Mouse (Mus musculus) kidney, embryonic 15.5 days (tissue): ENCODE results near the gene Map6. TPM values are rescaled to one million over a fixed set of nuclear protein-coding genes. Genes with fewer than 3 reads are reported as not detected.

Experiments used
- ATAC-seq: fragments of 200-750 bp; cut with Nextera tagmentation; replicated peaks from 2 replicates; pipeline ENCODE4 v1.8.0; 2017; ENCODE audit warnings: moderate TSS enrichment; ENCODE audit not compliant: low FRiP score
- H3K27ac ChIP-seq: fragments of 300-500 bp; sonication (generic); 2 replicates; pipeline ENCODE4 v1.5.1; 2015; ENCODE audit warnings: mild to moderate bottlenecking, inconsistent platforms
- H3K27me3 ChIP-seq: fragments of 300-500 bp; sonication (generic); 2 replicates; pipeline ENCODE4 v1.6.1; 2015; ENCODE audit warnings: inconsistent platforms
- H3K36me3 ChIP-seq: fragments of 300-500 bp; sonication (generic); 2 replicates; pipeline ENCODE4 v1.6.1; 2015; ENCODE audit warnings: inconsistent platforms
- H3K4me1 ChIP-seq: fragments of 300-500 bp; sonication (generic); 2 replicates; pipeline ENCODE4 v1.6.1; 2015; ENCODE audit warnings: inconsistent platforms
- H3K4me2 ChIP-seq: fragments of 300-500 bp; sonication (generic); 2 replicates; pipeline ENCODE4 v1.6.1; 2015; ENCODE audit warnings: moderate library complexity, mild to moderate bottlenecking, inconsistent platforms
- H3K4me3 ChIP-seq: fragments of 300-500 bp; sonication (generic); replicated peaks from 2 replicates; pipeline ENCODE4 v1.5.1; 2015; ENCODE audit warnings: mild to moderate bottlenecking, inconsistent platforms
- H3K9ac ChIP-seq: fragments of 300-500 bp; sonication (generic); 2 replicates; pipeline ENCODE4 v1.6.1; 2015; ENCODE audit warnings: mild to moderate bottlenecking, inconsistent platforms
- H3K9me3 ChIP-seq: fragments of 300-500 bp; sonication (generic); replicated peaks from 2 replicates; pipeline ENCODE4 v1.6.1; 2016; ENCODE audit warnings: inconsistent platforms
- WGBS: fragments of 180-500 bp; shearing (Covaris S2); methylation state at CpG from one replicate; pipeline ENCODE4 v1.1.7; 2015; ENCODE audit warnings: mixed read lengths; 5-methylcytosine and 5-hydroxymethylcytosine counted together
- polyA plus RNA-seq: library from polyadenylated mRNA; unstranded; fragments of >200 nt; fragmentation: Nextera tagmentation; extraction: Ambion mirVana; gene quantifications from 2 replicates; pipeline ENCODE4 v1.2.1, GENCODE M21; 2015

Map6 gene
- polyA plus RNA-seq, 1 experiment from 2014 or later, result 4.2 TPM

GRCm38 (mm10) chr7:99322691-99323320, 55.6 kb downstream of the Map6 start:
- ATAC-seq, result no peak
- no peak overlapping the region for H3K4me2 ChIP-seq
- H3K9ac ChIP-seq, result no peak overlapping the region
- no peak overlapping the region for H3K27ac ChIP-seq
- H3K27me3 ChIP-seq, result peaks cover 19% of the 10 kb centered on the region
- H3K36me3 ChIP-seq, result no peaks in the 10 kb centered on the region
- whole genome bisulfite sequencing, result 86% methylated on average over 6 of the region's 6 CpGs
- H3K4me3 ChIP-seq, result no peak overlapping the region
- H3K9me3 ChIP-seq, result no peaks in the 10 kb centered on the region
- peaks cover 21% of the 10 kb centered on the region for H3K4me1 ChIP-seq

DNA sequence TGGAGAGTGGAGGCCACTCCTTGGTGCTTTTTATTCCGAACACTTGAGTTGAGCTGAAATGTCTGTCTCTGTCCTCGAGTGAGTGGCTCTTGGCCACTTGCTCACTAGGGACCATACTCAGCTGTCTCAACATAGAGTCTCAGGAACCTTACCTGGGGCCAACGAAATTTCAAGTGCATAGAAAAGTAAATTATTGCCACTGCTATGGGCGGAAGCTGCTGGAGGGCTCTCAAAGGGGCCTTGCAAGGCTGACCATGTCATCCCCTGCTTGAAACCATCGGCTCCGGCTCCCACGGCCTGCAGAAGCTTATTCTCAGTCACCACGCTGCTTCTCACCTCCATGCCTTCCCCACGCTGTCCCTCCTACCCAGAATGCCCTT, 56.1 kb downstream of the Map6 start:
- Histone ChIP-seq H3K9ac (no peak overlapping the region), H3K4me1 (peaks cover 21% of the 10 kb centered on the region), H3K4me3 (no peak overlapping the region), H3K9me3 (no peaks in the 10 kb centered on the region), H3K4me2 (no peak overlapping the region), H3K27ac (no peak overlapping the region), H3K36me3 (no peaks in the 10 kb centered on the region), H3K27me3 (peaks cover 19% of the 10 kb centered on the region)
- 85% methylated on average over 9 of the region's 9 CpGs for WGBS
- ATAC-seq, result no peak

DNA sequence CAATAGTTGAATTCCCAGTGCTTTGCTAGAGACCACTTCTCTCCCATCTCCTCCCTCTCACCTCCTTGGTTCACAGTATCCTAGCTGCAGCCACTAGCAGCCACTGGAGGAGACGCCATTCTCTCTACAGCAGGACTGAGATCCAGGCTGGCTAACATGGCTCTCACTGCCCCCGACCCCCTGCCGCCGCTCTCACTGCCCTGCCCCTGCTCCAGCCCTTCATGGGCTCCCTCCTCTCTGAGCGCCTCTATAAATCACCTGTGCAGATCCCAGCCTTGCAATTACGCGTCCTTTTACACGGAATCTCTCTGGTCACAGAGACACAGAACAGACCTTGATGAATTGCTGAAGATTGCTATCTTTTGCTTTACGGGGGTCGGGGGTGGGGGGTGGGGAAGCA, 57.6 kb downstream of the Map6 start:
- Histone ChIP-seq H3K9me3 (no peaks in the 10 kb centered on the region), H3K27me3 (peaks cover 19% of the 10 kb centered on the region), H3K4me3 (no peak overlapping the region), H3K4me2 (no peak overlapping the region), H3K27ac (peak overlapping the region; percentile 41; the same call in 1 of the 2 replicates), H3K4me1 (peaks cover 24% of the 10 kb centered on the region), H3K9ac (no peak overlapping the region), H3K36me3 (no peaks in the 10 kb centered on the region)
- no peak for ATAC-seq
- 7% methylated on average over 10 of the region's 10 CpGs for WGBS

DNA sequence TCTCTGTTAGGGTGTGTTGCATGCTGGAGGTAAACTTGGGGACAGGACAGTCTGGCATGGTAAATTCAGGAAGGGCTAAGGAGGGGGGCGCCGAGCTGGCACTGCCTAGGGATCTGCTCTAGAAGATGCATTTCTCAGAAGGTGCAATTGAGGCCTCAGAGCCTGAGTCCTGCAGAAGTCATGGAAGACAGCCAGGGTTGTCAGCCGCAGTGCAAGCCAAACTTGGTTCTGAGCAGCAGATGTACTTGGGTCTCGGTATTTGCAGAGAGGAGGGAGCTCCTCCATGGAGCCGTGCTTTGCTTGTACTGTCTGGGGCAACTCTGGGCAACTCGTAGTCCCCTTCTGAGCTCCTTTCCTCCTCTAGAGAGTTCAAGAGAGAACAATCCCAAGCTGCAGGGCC, 58.9 kb downstream of the Map6 start:
- H3K27me3 ChIP-seq, result peaks cover 13% of the 10 kb centered on the region
- no peaks in the 10 kb centered on the region for H3K9me3 ChIP-seq
- no peak overlapping the region for H3K9ac ChIP-seq
- no peak overlapping the region for H3K4me3 ChIP-seq
- H3K4me2 ChIP-seq, result no peak overlapping the region
- no peaks in the 10 kb centered on the region for H3K36me3 ChIP-seq
- peaks cover 17% of the 10 kb centered on the region for H3K4me1 ChIP-seq
- ATAC-seq, result no peak
- H3K27ac ChIP-seq, result no peak overlapping the region
- 74% methylated on average over 6 of the region's 6 CpGs for whole genome bisulfite sequencing

GRCm38 (mm10) chr7:99328847-99329246, 61.6 kb downstream of the Map6 start:
- no peak for ATAC-seq
- Histone ChIP-seq H3K4me1 (peaks cover 17% of the 10 kb centered on the region), H3K27ac (no peak overlapping the region), H3K9me3 (no peaks in the 10 kb centered on the region), H3K9ac (no peak overlapping the region), H3K4me2 (no peak overlapping the region), H3K27me3 (peaks cover 8% of the 10 kb centered on the region; the same call in 1 of the 2 replicates), H3K36me3 (no peaks in the 10 kb centered on the region), H3K4me3 (no peak overlapping the region)
- WGBS, result 58% methylated on average over 4 of the region's 4 CpGs

DNA sequence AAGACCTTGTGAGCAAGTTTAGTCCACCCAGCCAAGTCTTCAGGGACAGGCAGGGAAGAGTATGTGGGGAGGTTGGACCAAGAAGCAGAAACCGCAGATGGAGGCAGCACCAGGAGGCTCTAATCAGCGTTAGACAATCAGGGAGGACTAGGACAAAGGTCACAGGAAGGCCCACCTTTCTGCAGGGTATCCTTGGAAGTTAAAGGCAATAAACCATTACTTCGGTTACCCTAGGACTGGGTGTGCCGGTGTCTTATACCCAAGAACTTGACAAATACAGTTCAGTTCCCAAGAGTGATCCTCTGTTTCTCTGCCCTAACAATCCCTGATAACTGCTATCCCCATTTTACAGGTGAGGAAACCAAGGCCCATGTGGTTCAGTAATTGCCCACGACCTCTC, 62.8 kb downstream of the Map6 start:
- Histone ChIP-seq H3K27me3 (peaks cover 8% of the 10 kb centered on the region; the same call in 1 of the 2 replicates), H3K9me3 (no peaks in the 10 kb centered on the region), H3K36me3 (no peaks in the 10 kb centered on the region), H3K4me1 (peaks cover 10% of the 10 kb centered on the region), H3K27ac (no peak overlapping the region), H3K4me3 (no peak overlapping the region), H3K9ac (no peak overlapping the region), H3K4me2 (no peak overlapping the region)
- WGBS, result 65% methylated on average over 5 of the region's 5 CpGs
- no peak for ATAC-seq

- 44% methylated on average over 12 of the region's 12 CpGs for WGBS
- Histone ChIP-seq H3K4me1 (0 out of 2 replicates have a peak, but pooled peaks cover 7% of the 10 kb centered on the region), H3K27me3 (no peaks in the 10 kb centered on the region), H3K27ac (no peak overlapping the region), H3K36me3 (no peaks in the 10 kb centered on the region), H3K4me3 (no peak overlapping the region), H3K9me3 (no peaks in the 10 kb centered on the region), H3K9ac (no peak overlapping the region), H3K4me2 (no peak overlapping the region)
- ATAC-seq, result peak; percentile 49
These were observed 65.7 kb downstream of the Map6 start for GRCm38 (mm10) chr7:99332774-99333480.

DNA sequence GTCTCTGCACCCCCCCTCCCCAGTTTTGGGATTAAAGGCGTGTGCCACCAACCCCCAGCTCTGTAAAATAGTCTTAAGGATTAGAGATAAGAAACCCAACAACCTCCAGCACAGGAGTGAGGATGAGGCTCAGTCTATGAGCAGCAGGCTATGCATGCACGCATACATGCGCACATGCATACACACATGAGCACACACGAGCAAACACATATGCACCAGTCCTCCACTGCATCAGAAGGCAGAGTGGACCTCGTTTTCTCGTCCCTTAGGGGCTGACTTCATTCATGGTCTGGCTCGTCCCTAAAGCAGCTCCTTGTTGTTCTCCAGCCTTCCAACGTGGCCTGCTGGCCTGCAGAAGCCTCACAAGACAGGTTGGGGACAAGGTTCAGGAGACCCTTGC, 73.5 kb downstream of the Map6 start:
- no peak overlapping the region for H3K27ac ChIP-seq
- 85% methylated on average over 8 of the region's 8 CpGs for WGBS
- no peak overlapping the region for H3K4me3 ChIP-seq
- H3K4me2 ChIP-seq, result no peak overlapping the region
- H3K36me3 ChIP-seq, result peaks cover 51% of the 10 kb centered on the region
- no peaks in the 10 kb centered on the region for H3K9me3 ChIP-seq
- no peaks in the 10 kb centered on the region for H3K27me3 ChIP-seq
- peaks cover 9% of the 10 kb centered on the region; the same call in 1 of the 2 replicates for H3K4me1 ChIP-seq
- no peak for ATAC-seq
- no peak overlapping the region for H3K9ac ChIP-seq

DNA sequence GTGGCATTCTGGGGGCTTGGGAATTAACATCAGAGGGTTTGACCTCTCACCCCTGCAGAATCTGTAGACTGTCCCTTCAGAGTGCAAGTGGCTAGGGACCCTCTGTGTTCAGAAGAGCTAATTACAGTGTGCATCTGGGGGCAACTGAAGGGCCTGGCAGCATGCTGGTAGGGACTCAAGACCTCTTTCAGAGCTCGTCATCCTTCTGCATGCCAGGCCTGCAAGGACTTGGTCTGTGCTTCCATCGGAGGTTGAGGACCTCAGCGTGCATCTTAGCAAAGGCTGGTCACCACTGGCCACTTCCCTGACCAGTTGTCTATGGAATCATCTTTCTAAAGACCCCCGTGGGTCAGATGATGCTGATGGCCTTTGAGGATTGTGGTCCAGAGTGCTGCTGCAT, 76.3 kb downstream of the Map6 start:
- H3K4me2 ChIP-seq, result no peak overlapping the region
- H3K27me3 ChIP-seq, result no peaks in the 10 kb centered on the region
- ATAC-seq, result no peak
- 87% methylated on average over 4 of the region's 4 CpGs for WGBS
- no peak overlapping the region for H3K4me3 ChIP-seq
- peaks cover 33% of the 10 kb centered on the region for H3K4me1 ChIP-seq
- no peak overlapping the region for H3K9ac ChIP-seq
- no peaks in the 10 kb centered on the region for H3K9me3 ChIP-seq
- peaks cover 80% of the 10 kb centered on the region for H3K36me3 ChIP-seq
- H3K27ac ChIP-seq, result no peak overlapping the region

DNA sequence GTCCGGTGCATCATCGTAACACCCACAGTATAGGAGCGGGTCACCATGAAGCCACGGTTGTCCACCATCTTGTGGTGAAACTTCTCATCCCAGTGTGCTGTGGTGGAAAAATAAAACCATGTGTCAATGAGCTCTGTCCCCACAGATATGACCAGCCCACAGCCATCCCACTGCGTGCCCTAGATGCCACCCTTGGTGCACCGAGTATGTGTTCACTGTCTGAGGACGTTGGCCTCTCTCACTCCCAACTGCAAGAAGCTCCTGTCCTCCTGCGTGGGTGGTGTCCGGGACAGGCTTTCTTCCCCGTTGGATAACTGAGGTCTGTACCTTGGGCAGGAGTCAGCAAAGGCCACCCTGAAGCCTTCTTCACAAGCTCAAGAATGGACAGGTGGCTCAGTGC, 80.0 kb downstream of the Map6 start:
- no peaks in the 10 kb centered on the region for H3K27me3 ChIP-seq
- H3K4me3 ChIP-seq, result no peak overlapping the region
- WGBS, result 93% methylated on average over 10 of the region's 10 CpGs
- no peak overlapping the region for H3K4me2 ChIP-seq
- H3K27ac ChIP-seq, result no peak overlapping the region
- ATAC-seq, result no peak
- no peaks in the 10 kb centered on the region for H3K9me3 ChIP-seq
- H3K9ac ChIP-seq, result no peak overlapping the region
- H3K4me1 ChIP-seq, result peaks cover 61% of the 10 kb centered on the region
- H3K36me3 ChIP-seq, result peaks cover 80% of the 10 kb centered on the region

GRCm38 (mm10) chr7:99348883-99349282, 81.6 kb downstream of the Map6 start:
- 94% methylated on average over 26 of the region's 26 CpGs for WGBS
- Histone ChIP-seq H3K36me3 (peaks cover 64% of the 10 kb centered on the region), H3K9ac (no peak overlapping the region), H3K27me3 (no peaks in the 10 kb centered on the region), H3K4me1 (peaks cover 69% of the 10 kb centered on the region), H3K4me2 (peak overlapping the region; percentile 88; the same call in 1 of the 2 replicates), H3K4me3 (0 out of 2 replicates have a peak overlapping the region, but pooled peaks have one; percentile 3), H3K27ac (peak overlapping the region; percentile 96; the same call in 1 of the 2 replicates), H3K9me3 (no peaks in the 10 kb centered on the region)
- no peak for ATAC-seq

GRCm38 (mm10) chr7:99349782-99350720, 82.8 kb downstream of the Map6 start:
- ATAC-seq, result no peak
- H3K4me2 ChIP-seq, result peak overlapping the region; percentile 88
- H3K27me3 ChIP-seq, result no peaks in the 10 kb centered on the region
- H3K4me1 ChIP-seq, result peaks cover 76% of the 10 kb centered on the region
- peak overlapping the region; percentile 79 for H3K4me3 ChIP-seq
- peak overlapping the region; percentile 91 for H3K9ac ChIP-seq
- peak overlapping the region; percentile 96 for H3K27ac ChIP-seq
- 29% methylated on average over 9 of the region's 9 CpGs for WGBS
- H3K36me3 ChIP-seq, result peaks cover 52% of the 10 kb centered on the region
- H3K9me3 ChIP-seq, result no peaks in the 10 kb centered on the region
